Mouse (Mus musculus): Measurements from ENCODE around the gene Tspan5. TPM values are rescaled to one million over a fixed set of nuclear protein-coding genes. Genes with fewer than 3 reads are reported as not detected.

Gene Tspan5
- polyA plus RNA-seq, 1 experiment from 2014 or later = 25.6 TPM

GRCm38 (mm10) chr3:138773871-138774606 is 32.0 kb downstream of the Tspan5 start:
- Histone ChIP-seq H3K9me3 (no peaks in the 10 kb centered on the region), H3K4me2 (0 out of 2 replicates have a peak overlapping the region, but pooled peaks have one; percentile 7), H3K36me3 (no peaks in the 10 kb centered on the region), H3K27ac (peak overlapping the region; percentile 59; the same call in 1 of the 2 replicates), H3K27me3 (no peaks in the 10 kb centered on the region), H3K9ac (replicated peaks) (no peak overlapping the region), H3K4me3 (replicated peaks) (no peak overlapping the region), H3K4me1 (replicated peaks) (peaks cover 62% of the 10 kb centered on the region)
- ATAC-seq (ENCODE audit: insufficient number of reproducible peaks, insufficient read depth, low FRiP score, low TSS enrichment, low read depth) = peak; percentile 58; the same call in 1 of the 2 replicates
- 30% methylated on average over 9 of the region's 9 CpGs for WGBS

GRCm38 (mm10) chr3:138774607-138774943 is 32.6 kb downstream of the Tspan5 start:
- peak; percentile 63 for ATAC-seq (ENCODE audit: insufficient number of reproducible peaks, insufficient read depth, low FRiP score, low TSS enrichment, low read depth)
- 34% methylated on average over 4 of the region's 4 CpGs for WGBS
- Histone ChIP-seq H3K27ac (no peak overlapping the region; the same call in 1 of the 2 replicates), H3K36me3 (no peaks in the 10 kb centered on the region), H3K27me3 (no peaks in the 10 kb centered on the region; the same call in 1 of the 2 replicates), H3K9ac (replicated peaks) (no peak overlapping the region), H3K9me3 (no peaks in the 10 kb centered on the region), H3K4me2 (no peak overlapping the region), H3K4me1 (replicated peaks) (peaks cover 64% of the 10 kb centered on the region), H3K4me3 (replicated peaks) (no peak overlapping the region)

- peaks cover 54% of the 10 kb centered on the region for H3K4me1 ChIP-seq (replicated peaks)
Measured at GRCm38 (mm10) chr3:138775926-138776715, 34.1 kb downstream of the Tspan5 start.

GRCm38 (mm10) chr3:138781492-138781891 is 39.5 kb downstream of the Tspan5 start:
- 64% methylated on average over 9 of the region's 9 CpGs for WGBS
- Histone ChIP-seq H3K4me2 (no peak overlapping the region), H3K27ac (no peak overlapping the region), H3K27me3 (no peaks in the 10 kb centered on the region; the same call in 1 of the 2 replicates), H3K4me1 (replicated peaks) (peaks cover 55% of the 10 kb centered on the region), H3K4me3 (replicated peaks) (no peak overlapping the region), H3K9me3 (no peaks in the 10 kb centered on the region), H3K36me3 (no peaks in the 10 kb centered on the region), H3K9ac (replicated peaks) (0 out of 2 replicates have a peak overlapping the region, but pooled peaks have one; percentile 18)
- ATAC-seq (ENCODE audit: insufficient number of reproducible peaks, insufficient read depth, low FRiP score, low TSS enrichment, low read depth) = no peak; the same call in 1 of the 2 replicates

More at GRCm38 (mm10) chr3:138775926-138776715, 34.1 kb downstream of the Tspan5 start:
- Histone ChIP-seq H3K9me3 (no peaks in the 10 kb centered on the region), H3K4me2 (no peak overlapping the region), H3K27me3 (no peaks in the 10 kb centered on the region; the same call in 1 of the 2 replicates), H3K27ac (no peak overlapping the region), H3K9ac (replicated peaks) (no peak overlapping the region), H3K4me3 (replicated peaks) (no peak overlapping the region), H3K36me3 (no peaks in the 10 kb centered on the region)
- 40% methylated on average over 7 of the region's 7 CpGs for WGBS
- ATAC-seq (ENCODE audit: insufficient number of reproducible peaks, insufficient read depth, low FRiP score, low TSS enrichment, low read depth) = no peak

- H3K27me3 ChIP-seq = no peaks in the 10 kb centered on the region; the same call in 1 of the 2 replicates
- ATAC-seq (ENCODE audit: insufficient number of reproducible peaks, insufficient read depth, low FRiP score, low TSS enrichment, low read depth) = no peak
- WGBS = 86% methylated on average over 19 of the region's 19 CpGs
- H3K4me3 ChIP-seq (replicated peaks) = no peak overlapping the region
- no peak overlapping the region for H3K27ac ChIP-seq
- no peak overlapping the region for H3K9ac ChIP-seq (replicated peaks)
- no peaks in the 10 kb centered on the region for H3K36me3 ChIP-seq
- peaks cover 38% of the 10 kb centered on the region for H3K4me1 ChIP-seq (replicated peaks)
- no peaks in the 10 kb centered on the region for H3K9me3 ChIP-seq
- H3K4me2 ChIP-seq = no peak overlapping the region
Measured at GRCm38 (mm10) chr3:138783859-138784640, 42.1 kb downstream of the Tspan5 start.

GRCm38 (mm10) chr3:138784641-138785025 is 42.6 kb downstream of the Tspan5 start:
- Histone ChIP-seq H3K9me3 (no peaks in the 10 kb centered on the region), H3K9ac (replicated peaks) (no peak overlapping the region), H3K4me2 (no peak overlapping the region), H3K4me3 (replicated peaks) (no peak overlapping the region), H3K27me3 (no peaks in the 10 kb centered on the region), H3K27ac (no peak overlapping the region), H3K36me3 (no peaks in the 10 kb centered on the region), H3K4me1 (replicated peaks) (peaks cover 32% of the 10 kb centered on the region)
- 95% methylated on average over 7 of the region's 7 CpGs for WGBS
- ATAC-seq (ENCODE audit: insufficient number of reproducible peaks, insufficient read depth, low FRiP score, low TSS enrichment, low read depth) = no peak

- no peak for ATAC-seq (ENCODE audit: insufficient number of reproducible peaks, insufficient read depth, low FRiP score, low TSS enrichment, low read depth)
- Histone ChIP-seq H3K4me3 (replicated peaks) (no peak overlapping the region), H3K36me3 (no peaks in the 10 kb centered on the region), H3K4me2 (no peak overlapping the region), H3K9ac (replicated peaks) (no peak overlapping the region), H3K9me3 (no peaks in the 10 kb centered on the region), H3K4me1 (replicated peaks) (peaks cover 15% of the 10 kb centered on the region), H3K27ac (no peak overlapping the region), H3K27me3 (no peaks in the 10 kb centered on the region)
- 85% methylated on average over 18 of the region's 18 CpGs for WGBS
Measured at GRCm38 (mm10) chr3:138787758-138788488, 45.9 kb downstream of the Tspan5 start.

GRCm38 (mm10) chr3:138788489-138788850 is 46.5 kb downstream of the Tspan5 start:
- Histone ChIP-seq H3K9me3 (no peaks in the 10 kb centered on the region), H3K36me3 (no peaks in the 10 kb centered on the region), H3K9ac (replicated peaks) (no peak overlapping the region), H3K27ac (no peak overlapping the region), H3K4me2 (no peak overlapping the region), H3K27me3 (no peaks in the 10 kb centered on the region), H3K4me1 (replicated peaks) (peaks cover 9% of the 10 kb centered on the region), H3K4me3 (replicated peaks) (no peak overlapping the region)
- ATAC-seq (ENCODE audit: insufficient number of reproducible peaks, insufficient read depth, low FRiP score, low TSS enrichment, low read depth) = no peak
- 83% methylated on average over 17 of the region's 17 CpGs for WGBS

- no peak overlapping the region for H3K4me2 ChIP-seq
- no peaks in the 10 kb centered on the region for H3K9me3 ChIP-seq
- H3K27me3 ChIP-seq = no peaks in the 10 kb centered on the region
- no peak for ATAC-seq (ENCODE audit: insufficient number of reproducible peaks, insufficient read depth, low FRiP score, low TSS enrichment, low read depth)
- H3K9ac ChIP-seq (replicated peaks) = no peak overlapping the region
- no peak overlapping the region for H3K4me3 ChIP-seq (replicated peaks)
- no peak overlapping the region for H3K27ac ChIP-seq
- H3K4me1 ChIP-seq (replicated peaks) = peaks cover 1% of the 10 kb centered on the region
- no peaks in the 10 kb centered on the region for H3K36me3 ChIP-seq
- WGBS = 86% methylated on average over 5 of the region's 5 CpGs
Measured at GRCm38 (mm10) chr3:138789275-138789674, 47.3 kb downstream of the Tspan5 start.

GRCm38 (mm10) chr3:138794533-138794932 is 52.5 kb downstream of the Tspan5 start:
- ATAC-seq (ENCODE audit: insufficient number of reproducible peaks, insufficient read depth, low FRiP score, low TSS enrichment, low read depth) = no peak
- Histone ChIP-seq H3K36me3 (no peaks in the 10 kb centered on the region), H3K9ac (replicated peaks) (no peak overlapping the region), H3K27me3 (no peaks in the 10 kb centered on the region), H3K4me3 (replicated peaks) (no peak overlapping the region), H3K4me1 (replicated peaks) (peaks cover 9% of the 10 kb centered on the region), H3K9me3 (no peaks in the 10 kb centered on the region), H3K4me2 (no peak overlapping the region), H3K27ac (no peak overlapping the region)
- WGBS = 97% methylated on average over 8 of the region's 8 CpGs

Data from limb, embryonic 12.5 days (tissue).